Mouse (Mus musculus): ENCODE data around the gene 2010109A12Rik. TPM values are rescaled to one million over a fixed set of nuclear protein-coding genes. Genes with fewer than 3 reads are reported as not detected.

Gene 2010109A12Rik
- polyA plus RNA-seq (2015; fragmentation: Nextera tagmentation; extraction: Ambion mirVana): 0.89 and 3.3 TPM in 2 replicates

DNA sequence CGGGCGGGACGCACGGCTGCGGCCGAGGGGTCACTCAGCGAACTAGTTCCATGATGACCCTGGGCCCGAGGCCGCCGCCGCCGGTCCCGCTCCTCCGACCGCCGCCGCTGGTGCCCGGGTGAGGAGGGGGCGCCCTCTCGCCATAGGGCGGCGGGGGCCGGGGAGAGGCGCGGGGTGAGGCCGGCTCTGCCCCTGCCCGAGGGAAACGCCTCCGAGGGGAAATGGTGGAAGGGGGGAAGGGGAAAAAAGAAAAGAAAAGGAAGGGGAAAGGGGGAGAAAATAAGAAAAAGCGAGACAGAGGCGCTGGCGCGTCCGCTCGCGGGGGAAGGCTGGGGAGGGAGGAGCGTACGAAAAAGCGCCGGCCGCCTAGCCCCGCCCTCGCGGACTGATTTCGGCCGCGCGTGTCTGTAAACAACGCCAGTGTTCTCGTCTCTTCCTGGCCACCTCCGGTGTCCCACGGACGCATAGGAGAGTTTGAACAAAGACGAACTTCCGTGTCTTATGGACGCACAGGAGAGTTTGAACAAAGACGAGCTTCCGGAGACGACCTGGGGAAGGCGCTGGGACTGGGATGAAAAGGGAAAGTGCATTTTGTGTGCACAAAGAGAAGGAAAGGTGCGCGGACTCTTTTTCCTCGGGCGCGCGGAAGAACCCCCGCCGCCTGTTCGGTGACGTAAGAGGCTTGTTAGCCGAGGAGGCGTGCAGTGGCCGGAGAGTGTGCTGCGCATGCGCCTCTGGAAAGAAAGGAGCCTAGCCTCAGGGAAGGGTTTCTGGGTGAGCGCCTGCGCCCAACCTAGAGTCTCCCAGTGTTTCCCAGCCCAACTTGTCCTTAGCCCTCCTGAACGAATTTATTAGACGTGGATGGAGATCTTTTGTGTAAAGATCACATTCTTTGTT, at the start of gene 2010109A12Rik, which contains the start of gene Ccni:
Gene 2010109A12Rik (plus strand): TSS at position 410 of the 897 bp plus-strand sequence.
Gene Ccni (minus strand): TSS at position 387 of the 897 bp plus-strand sequence.
- Histone ChIP-seq H3K4me2 (peak within 1 kb of the TSS; percentile 86), H3K4me3 (peak within 1 kb of the TSS; percentile 90), H3K27me3 (no peaks in the 10 kb centered on the region), H3K36me3 (0 out of 2 replicates have a peak, but pooled peaks cover 3% of the 10 kb centered on the region), H3K9me3 (no peaks in the 10 kb centered on the region), H3K9ac (peak within 1 kb of the TSS; percentile 98), H3K27ac (peak within 1 kb of the TSS; percentile 95), H3K4me1 (peaks cover 18% of the 10 kb centered on the region)
- under 1% methylated on average over 77 of the region's 79 CpGs for WGBS
- peak; percentile 93 for ATAC-seq (ENCODE audit: insufficient number of reproducible peaks, insufficient read depth, low FRiP score, low TSS enrichment, low read depth)

DNA sequence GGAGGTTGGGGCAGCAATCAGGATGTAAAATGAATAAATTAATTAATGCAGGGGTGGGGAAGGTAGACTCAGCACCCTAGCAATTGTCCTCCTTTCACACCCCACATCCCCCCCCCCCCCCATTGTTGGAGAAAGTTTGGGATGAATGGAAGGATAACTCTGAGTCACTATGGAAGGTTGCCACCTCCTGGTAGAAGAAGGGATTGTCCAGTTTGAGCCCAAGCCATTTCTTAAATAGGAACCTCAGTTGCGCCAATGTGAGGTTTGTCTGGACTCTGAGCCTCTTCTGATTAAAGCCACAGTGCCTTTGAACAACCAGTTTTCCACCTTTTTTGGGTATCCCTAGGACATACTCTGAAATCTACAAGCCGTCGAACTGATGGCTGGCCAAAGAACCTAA, 42.8 kb upstream of the 2010109A12Rik start:
- H3K4me2 ChIP-seq: no peak overlapping the region
- no peak overlapping the region for H3K4me3 ChIP-seq
- WGBS: 82% methylated on average over 3 of the region's 3 CpGs
- no peaks in the 10 kb centered on the region for H3K9me3 ChIP-seq
- H3K9ac ChIP-seq: no peak overlapping the region
- ATAC-seq (ENCODE audit: insufficient number of reproducible peaks, insufficient read depth, low FRiP score, low TSS enrichment, low read depth): no peak
- H3K4me1 ChIP-seq: peaks cover 7% of the 10 kb centered on the region
- H3K36me3 ChIP-seq: peaks cover 87% of the 10 kb centered on the region
- H3K27ac ChIP-seq: no peak overlapping the region
- H3K27me3 ChIP-seq: no peaks in the 10 kb centered on the region

DNA sequence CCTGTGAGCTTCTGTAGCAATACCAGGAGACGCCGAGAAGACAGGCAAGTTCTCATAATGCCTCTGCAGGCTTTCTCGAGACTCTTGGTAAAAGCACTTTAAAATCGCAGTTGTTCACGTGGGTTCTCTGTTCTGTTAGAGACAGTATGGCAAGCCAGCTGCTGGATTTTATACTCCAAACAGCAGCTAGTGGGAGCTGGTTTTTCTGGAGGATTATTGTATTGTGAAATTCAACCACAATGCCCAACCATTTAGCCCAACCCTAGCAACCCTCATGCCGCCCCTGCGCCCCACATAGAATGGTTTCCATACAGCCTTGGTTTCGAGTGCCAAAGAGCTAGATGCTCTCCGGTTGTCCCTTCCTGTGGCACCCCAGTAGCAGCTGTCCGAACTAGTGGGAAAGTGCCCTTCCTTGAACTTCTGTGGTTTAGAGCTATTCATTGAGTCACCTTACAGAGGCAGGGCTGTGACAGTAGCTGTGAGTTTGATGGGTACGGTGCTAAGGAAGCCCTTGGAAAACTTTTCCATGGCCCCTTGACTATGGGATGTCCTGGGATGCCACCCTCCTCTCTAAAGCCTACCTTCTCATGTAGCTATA, 38.3 kb upstream of the 2010109A12Rik start:
- WGBS: 89% methylated on average over 11 of the region's 11 CpGs
- Histone ChIP-seq H3K36me3 (peaks cover 86% of the 10 kb centered on the region), H3K27me3 (no peaks in the 10 kb centered on the region), H3K9me3 (no peaks in the 10 kb centered on the region), H3K9ac (no peak overlapping the region), H3K4me3 (no peak overlapping the region), H3K27ac (peak overlapping the region; percentile 62), H3K4me2 (no peak overlapping the region), H3K4me1 (peaks cover 10% of the 10 kb centered on the region)
- no peak for ATAC-seq (ENCODE audit: insufficient number of reproducible peaks, insufficient read depth, low FRiP score, low TSS enrichment, low read depth)

DNA sequence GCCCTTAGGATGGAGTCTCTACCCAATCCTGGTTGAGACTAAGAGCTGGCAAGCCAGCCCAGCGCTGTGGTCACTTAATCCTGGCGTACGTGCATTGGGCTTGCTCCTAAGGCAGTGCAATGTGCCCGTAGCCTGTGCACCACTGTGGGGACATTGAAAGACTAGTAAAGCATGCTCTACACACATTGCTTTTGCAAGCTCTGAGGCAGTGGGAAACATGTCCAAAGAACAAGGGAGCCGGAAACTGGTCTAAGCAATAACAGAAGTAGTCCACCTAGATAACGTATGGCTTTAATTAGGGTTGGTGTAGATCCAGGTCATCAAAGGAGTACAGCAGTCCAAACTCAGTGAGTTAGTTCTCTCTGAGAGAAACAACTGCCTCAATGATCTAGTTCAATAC, 37.7 kb upstream of the 2010109A12Rik start:
- Histone ChIP-seq H3K27me3 (no peaks in the 10 kb centered on the region), H3K4me3 (no peak overlapping the region), H3K9ac (no peak overlapping the region), H3K4me1 (peaks cover 10% of the 10 kb centered on the region), H3K36me3 (peaks cover 87% of the 10 kb centered on the region), H3K4me2 (no peak overlapping the region), H3K9me3 (no peaks in the 10 kb centered on the region), H3K27ac (peak overlapping the region; percentile 62; the same call in 1 of the 2 replicates)
- ATAC-seq (ENCODE audit: insufficient number of reproducible peaks, insufficient read depth, low FRiP score, low TSS enrichment, low read depth): no peak
- 48% methylated on average over 6 of the region's 6 CpGs for WGBS

DNA sequence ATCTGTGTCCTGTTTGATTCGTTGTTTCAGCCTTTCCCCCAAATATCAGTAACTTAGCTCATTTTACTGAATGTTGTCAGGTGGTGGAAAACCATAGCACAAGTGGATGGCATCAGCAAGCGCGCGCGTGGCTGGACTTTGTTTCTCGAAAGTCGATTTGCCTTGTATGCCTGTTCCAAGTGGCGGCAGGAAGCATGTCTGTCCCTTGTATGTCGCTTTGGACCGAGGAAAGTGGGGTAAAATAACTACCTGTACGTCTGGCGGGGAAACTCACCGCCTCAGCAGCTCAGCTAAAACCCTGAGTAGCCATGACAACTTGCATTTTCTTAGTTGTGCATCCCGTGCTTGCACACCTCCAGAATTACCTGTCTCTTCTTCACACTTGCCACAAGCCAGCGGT, 34.9 kb upstream of the 2010109A12Rik start:
- Histone ChIP-seq H3K4me1 (peaks cover 10% of the 10 kb centered on the region), H3K9me3 (no peaks in the 10 kb centered on the region), H3K9ac (no peak overlapping the region), H3K4me2 (no peak overlapping the region), H3K27ac (no peak overlapping the region), H3K27me3 (no peaks in the 10 kb centered on the region), H3K36me3 (peaks cover 80% of the 10 kb centered on the region), H3K4me3 (no peak overlapping the region)
- ATAC-seq (ENCODE audit: insufficient number of reproducible peaks, insufficient read depth, low FRiP score, low TSS enrichment, low read depth): no peak
- whole genome bisulfite sequencing: 94% methylated on average over 15 of the region's 15 CpGs

DNA sequence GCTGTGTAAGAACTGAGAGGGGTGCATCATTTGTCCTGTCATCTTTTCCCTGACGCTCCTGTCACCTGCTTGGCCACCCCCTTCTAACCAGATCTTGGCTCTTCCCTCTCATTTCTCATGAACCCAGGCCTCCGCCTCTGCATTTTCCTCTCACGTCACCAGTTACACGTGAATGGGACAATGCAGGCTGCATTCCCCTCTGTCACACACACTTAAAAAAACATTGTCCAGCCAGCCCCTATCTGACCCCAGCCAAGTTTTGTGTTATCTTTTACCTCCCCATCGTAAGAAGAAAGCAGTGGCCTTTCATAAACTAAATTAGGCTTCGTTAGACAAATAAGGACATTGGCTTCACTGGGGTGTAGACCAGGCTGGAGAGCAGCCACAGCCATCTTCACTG, 33.8 kb upstream of the 2010109A12Rik start:
- Histone ChIP-seq H3K4me3 (no peak overlapping the region), H3K4me2 (no peak overlapping the region), H3K27me3 (no peaks in the 10 kb centered on the region), H3K4me1 (peaks cover 10% of the 10 kb centered on the region), H3K9ac (no peak overlapping the region), H3K9me3 (no peaks in the 10 kb centered on the region), H3K27ac (no peak overlapping the region), H3K36me3 (peaks cover 72% of the 10 kb centered on the region)
- ATAC-seq (ENCODE audit: insufficient number of reproducible peaks, insufficient read depth, low FRiP score, low TSS enrichment, low read depth): no peak
- WGBS: 87% methylated on average over 6 of the region's 6 CpGs

DNA sequence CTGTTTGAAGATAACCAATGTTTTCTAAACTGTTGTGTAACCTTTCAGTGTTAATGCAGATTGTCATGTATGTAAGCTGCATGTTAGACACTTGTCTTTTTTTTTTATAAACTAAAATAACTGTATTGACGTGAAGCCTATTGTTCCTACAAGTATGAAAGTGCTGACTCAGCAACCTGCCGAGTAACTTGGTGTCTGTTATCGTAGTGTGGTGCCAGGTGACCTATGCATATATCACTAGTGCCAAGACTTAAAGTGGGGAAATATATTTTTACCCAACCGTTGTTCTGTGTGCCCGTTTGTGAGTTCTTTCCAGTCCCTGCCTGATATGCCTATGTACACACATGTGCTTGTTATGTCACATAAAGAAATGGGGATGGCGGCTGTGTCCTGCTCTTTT, 31.6 kb upstream of the 2010109A12Rik start:
- 91% methylated on average over 6 of the region's 6 CpGs for WGBS
- H3K4me3 ChIP-seq: no peak overlapping the region
- no peaks in the 10 kb centered on the region for H3K27me3 ChIP-seq
- no peaks in the 10 kb centered on the region for H3K9me3 ChIP-seq
- H3K9ac ChIP-seq: no peak overlapping the region
- ATAC-seq (ENCODE audit: insufficient number of reproducible peaks, insufficient read depth, low FRiP score, low TSS enrichment, low read depth): no peak
- no peak overlapping the region for H3K27ac ChIP-seq
- H3K4me1 ChIP-seq: 0 out of 2 replicates have a peak, but pooled peaks cover 2% of the 10 kb centered on the region
- peaks cover 70% of the 10 kb centered on the region for H3K36me3 ChIP-seq
- no peak overlapping the region for H3K4me2 ChIP-seq

DNA sequence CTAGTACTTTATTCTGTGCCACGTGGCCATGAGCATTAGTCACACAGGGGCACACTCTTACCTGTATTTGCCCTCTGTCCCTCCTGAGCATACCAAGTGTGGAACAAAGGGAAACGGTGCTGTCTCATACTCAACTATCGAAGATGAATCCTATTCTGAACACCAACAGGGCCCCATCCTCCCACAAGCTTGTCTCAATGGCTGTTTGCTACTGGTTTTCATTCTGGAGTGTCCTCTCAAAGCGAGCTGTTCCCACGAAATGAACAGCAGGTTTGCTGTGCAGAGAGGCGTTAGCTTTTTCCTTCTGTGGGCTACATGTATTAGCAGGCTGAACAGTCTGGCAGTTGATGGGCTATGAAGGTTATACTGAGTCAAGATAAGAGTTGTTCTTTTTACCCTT, 27.7 kb upstream of the 2010109A12Rik start:
- H3K4me2 ChIP-seq: no peak overlapping the region
- ATAC-seq (ENCODE audit: insufficient number of reproducible peaks, insufficient read depth, low FRiP score, low TSS enrichment, low read depth): no peak
- no peak overlapping the region for H3K9ac ChIP-seq
- H3K4me1 ChIP-seq: 0 out of 2 replicates have a peak, but pooled peaks cover 2% of the 10 kb centered on the region
- no peaks in the 10 kb centered on the region for H3K27me3 ChIP-seq
- WGBS: 77% methylated on average over 6 of the region's 6 CpGs
- H3K4me3 ChIP-seq: no peak overlapping the region
- H3K27ac ChIP-seq: no peak overlapping the region
- no peaks in the 10 kb centered on the region for H3K9me3 ChIP-seq
- peaks cover 47% of the 10 kb centered on the region for H3K36me3 ChIP-seq

DNA sequence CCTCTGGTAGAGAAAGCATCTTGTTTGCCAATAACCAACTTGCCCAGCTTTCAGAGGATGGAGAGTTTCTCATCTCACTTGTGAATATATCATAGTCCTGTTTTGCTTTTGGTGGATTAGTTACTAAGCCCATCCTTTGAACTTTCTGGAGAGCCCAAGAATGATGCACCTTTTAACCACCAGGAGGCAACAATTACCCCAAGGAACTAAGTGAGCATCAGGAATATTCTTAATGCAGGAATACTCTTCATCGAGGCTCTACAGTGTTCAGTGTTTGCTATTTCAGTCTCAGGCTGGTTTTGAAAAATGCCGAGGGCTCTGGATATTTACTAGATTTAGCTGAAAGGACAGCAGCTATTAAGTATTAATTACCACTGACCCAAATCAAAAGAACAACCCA, 26.1 kb upstream of the 2010109A12Rik start:
- 69% methylated on average over 2 of the region's 2 CpGs for WGBS
- Histone ChIP-seq H3K4me3 (no peak overlapping the region), H3K9me3 (no peaks in the 10 kb centered on the region), H3K27ac (no peak overlapping the region), H3K27me3 (no peaks in the 10 kb centered on the region), H3K9ac (no peak overlapping the region), H3K4me2 (no peak overlapping the region), H3K36me3 (peaks cover 46% of the 10 kb centered on the region), H3K4me1 (0 out of 2 replicates have a peak, but pooled peaks cover 2% of the 10 kb centered on the region)
- no peak for ATAC-seq (ENCODE audit: insufficient number of reproducible peaks, insufficient read depth, low FRiP score, low TSS enrichment, low read depth)

DNA sequence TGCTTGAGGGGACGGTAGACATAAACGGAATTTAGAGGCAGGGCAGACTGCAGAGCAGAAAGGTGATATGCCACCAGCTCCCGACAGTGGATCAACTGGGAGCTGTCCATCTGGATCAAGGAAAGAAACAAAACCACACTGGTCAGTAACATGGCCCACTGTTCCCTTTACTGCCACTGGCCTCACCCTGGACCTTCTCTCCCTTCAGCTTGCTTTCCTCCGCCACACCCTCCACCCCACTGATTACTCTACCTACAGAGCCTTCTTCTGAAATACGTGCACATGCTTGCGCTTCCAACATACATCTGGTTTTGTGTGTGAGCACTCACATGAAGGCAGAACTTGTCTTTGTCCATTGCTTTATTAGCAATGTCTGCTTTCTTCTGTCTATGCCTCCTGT, 23.0 kb upstream of the 2010109A12Rik start:
- Histone ChIP-seq H3K9ac (no peak overlapping the region), H3K27me3 (no peaks in the 10 kb centered on the region), H3K9me3 (no peaks in the 10 kb centered on the region), H3K27ac (no peak overlapping the region), H3K36me3 (peaks cover 59% of the 10 kb centered on the region), H3K4me1 (0 out of 2 replicates have a peak, but pooled peaks cover 2% of the 10 kb centered on the region), H3K4me3 (no peak overlapping the region), H3K4me2 (no peak overlapping the region)
- WGBS: 70% methylated on average over 6 of the region's 6 CpGs
- ATAC-seq (ENCODE audit: insufficient number of reproducible peaks, insufficient read depth, low FRiP score, low TSS enrichment, low read depth): no peak

DNA sequence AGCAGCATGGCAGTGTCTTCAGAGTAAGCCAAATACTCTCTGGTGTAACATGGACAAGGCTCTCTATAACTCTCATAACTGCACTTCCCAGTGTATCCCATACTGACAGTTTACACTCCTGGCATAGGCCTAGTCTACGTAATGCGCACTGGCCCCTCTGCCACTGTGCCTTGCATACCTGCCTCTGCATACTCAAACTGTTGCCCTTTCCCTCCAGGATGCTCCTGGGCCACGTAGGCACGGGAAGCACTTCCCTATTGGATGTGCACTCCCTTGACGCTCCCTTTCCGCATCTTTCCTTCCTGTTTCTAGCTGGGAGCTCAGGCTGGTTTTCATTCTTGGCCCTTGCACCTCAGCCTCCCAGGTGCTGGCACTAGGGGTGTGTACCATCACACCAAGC, 21.8 kb upstream of the 2010109A12Rik start:
- H3K4me1 ChIP-seq: 0 out of 2 replicates have a peak, but pooled peaks cover 2% of the 10 kb centered on the region
- H3K36me3 ChIP-seq: peaks cover 60% of the 10 kb centered on the region
- no peak overlapping the region for H3K4me2 ChIP-seq
- no peak for ATAC-seq (ENCODE audit: insufficient number of reproducible peaks, insufficient read depth, low FRiP score, low TSS enrichment, low read depth)
- H3K27me3 ChIP-seq: no peaks in the 10 kb centered on the region
- no peak overlapping the region for H3K27ac ChIP-seq
- 85% methylated on average over 6 of the region's 6 CpGs for whole genome bisulfite sequencing
- H3K9me3 ChIP-seq: no peaks in the 10 kb centered on the region
- H3K9ac ChIP-seq: no peak overlapping the region
- no peak overlapping the region for H3K4me3 ChIP-seq

All from embryonic facial prominence, embryonic 13.5 days (tissue).